Mouse (Mus musculus) B cell, adult 2 months (primary cell): ENCODE data around the gene Edc3.
"Not testable (repeated sequence)": the region's sequence is repeated elsewhere in the genome, so short reads cannot be mapped to it uniquely, and the experiment has no call there.

Experiments
- DNase-seq, 2 experiments: peaks; one replicate each; pipeline ENCODE4 v3.0.0; 2022

The Edc3 gene

DNA sequence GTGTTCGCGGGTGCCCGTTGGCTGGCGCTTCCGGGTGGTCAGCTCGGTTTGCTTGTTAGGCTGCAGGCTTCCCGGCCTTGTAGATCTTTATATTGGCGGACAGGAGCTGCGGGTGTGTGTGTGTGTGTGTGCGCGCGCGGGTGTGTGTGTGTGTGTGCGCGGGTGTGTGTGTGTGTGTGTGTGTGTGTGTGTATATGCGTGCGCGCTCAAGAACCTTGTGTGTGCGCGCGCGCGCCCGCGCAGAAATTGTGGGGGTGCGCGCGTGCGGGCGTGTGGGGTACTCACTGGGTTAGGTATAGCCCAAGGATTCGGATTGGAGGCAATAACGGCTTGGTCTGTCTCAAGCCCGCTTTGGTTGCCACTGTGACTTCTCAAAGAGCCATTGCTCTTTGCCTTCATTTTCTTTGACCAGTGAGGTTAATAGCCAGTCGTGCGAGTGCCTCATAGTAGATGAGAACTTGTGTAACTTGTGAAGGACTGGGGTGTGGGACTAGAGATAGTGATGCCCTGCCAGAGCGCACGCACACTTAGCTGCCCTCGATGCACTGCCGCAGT, 457 bp downstream of the Edc3 start:
- DNase-seq: no peak

DNA sequence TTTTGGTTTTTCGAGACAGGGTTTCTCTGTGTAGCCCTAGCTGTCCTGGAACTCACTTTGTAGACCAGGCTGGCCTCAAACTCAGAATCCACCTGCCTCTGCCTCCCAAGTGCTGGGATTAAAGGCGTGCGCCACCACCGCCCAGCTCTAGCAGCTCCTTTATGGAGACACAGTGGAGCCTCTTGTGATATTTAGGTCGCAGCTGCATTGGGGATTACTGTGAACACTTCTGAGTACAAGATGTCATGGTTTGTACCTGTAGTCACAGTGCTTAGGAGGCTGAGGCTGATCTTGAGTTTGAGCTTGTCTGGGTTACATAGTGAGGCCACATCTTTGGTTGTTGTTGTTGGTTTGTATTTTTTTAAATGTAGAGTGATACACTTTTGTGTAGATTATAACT, 1.9 kb downstream of the Edc3 start:
- not testable (repeated sequence) for DNase-seq

DNA sequence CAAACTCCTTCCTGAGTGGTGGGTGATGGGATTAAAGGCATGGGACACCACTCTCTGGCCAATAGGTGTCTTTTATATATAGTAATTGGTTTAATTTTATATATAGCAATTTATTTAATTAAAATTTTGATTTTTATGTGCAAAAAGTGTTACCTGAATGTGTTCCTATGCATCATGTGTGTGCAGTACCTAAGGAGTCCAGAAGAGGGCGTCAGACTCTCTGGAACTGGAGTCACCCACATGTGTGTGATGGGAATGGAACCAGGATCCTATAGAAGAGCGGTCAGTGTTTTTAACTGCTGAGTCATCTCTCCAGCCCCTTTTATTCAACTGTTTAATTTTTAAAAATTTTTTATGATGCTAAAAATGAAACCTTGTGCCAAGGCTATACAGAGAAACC, 3.9 kb downstream of the Edc3 start:
- peak; percentile 36 to 42 for DNase-seq

DNA sequence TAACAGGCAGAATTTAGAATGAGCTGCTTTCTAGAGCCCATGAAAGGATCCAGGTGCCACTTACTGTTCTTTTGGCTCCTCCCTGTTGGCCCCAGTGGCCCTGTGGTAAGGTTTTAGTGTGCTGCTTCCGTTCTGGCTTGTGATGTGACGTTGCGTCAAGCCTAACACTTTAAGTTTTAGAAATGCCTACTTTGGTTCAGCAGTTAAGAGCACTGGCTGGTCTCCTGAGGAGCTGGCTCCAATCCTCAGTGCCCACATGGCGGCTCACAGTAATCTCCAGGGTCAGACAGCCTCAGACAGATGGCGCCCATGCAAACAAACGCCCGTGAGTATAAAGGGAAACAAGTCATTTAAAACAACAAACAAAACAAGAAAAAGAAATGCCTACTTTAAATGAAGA, 10.1 kb downstream of the Edc3 start:
- no peak for DNase-seq

DNA sequence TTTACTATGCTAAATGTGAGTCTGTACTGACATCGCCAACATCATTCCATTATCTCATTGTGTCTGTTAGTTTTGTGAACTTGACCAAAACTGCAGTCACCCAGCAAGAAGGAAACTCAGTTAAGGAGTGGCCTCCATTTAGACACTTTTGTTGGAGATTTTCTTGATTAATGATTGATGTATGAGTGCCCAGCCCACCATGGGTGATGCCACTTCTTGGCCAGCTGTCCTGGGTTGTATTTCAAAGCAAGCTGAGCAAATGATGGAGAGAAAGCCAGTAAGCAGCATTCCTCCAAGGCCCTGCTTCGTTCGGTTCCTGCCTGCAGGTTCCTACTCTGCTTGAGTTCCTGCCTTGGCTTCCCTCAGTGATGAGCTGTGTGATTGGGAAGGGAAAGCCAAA, 12.4 kb downstream of the Edc3 start:
- DNase-seq: no peak

DNA sequence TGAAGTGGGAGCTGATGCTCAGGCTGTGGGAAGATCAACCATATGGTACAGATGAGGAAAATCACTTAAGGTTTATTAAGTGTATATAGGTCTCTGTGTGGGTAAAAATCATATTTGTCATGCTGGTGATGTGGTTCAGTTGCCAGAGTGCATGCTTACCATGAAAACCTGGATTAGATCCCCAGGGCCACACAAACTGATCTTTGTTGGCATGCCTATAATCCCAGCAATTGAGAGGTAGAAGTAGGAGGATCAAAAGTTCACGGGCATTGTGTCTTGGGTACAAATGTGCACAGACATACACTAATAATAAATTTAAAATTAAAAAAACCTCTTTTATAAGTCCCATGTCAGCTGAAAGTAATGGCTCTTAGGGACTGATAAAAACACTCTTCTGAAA, 14.0 kb downstream of the Edc3 start:
- DNase-seq: no peak

DNA sequence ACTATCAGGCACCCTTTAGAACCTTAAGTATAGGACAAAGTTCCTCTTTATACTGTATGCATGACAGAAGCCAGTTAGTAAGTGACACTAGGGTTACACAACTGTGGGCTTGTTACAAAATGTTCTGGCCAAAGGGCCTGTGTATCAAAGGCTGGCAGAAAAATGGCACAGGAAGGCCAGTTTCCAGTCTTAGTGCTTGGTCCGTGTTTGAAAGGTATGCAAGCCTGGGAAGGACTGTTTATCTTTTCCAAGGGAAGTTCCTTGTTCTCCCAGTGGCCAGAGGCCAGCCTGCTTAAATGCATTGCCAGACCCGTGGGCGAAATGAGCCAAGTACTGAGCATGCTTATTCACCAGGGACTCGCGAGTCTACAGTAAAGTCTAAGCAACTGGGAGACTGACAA, 15.0 kb downstream of the Edc3 start:
- no peak for DNase-seq

DNA sequence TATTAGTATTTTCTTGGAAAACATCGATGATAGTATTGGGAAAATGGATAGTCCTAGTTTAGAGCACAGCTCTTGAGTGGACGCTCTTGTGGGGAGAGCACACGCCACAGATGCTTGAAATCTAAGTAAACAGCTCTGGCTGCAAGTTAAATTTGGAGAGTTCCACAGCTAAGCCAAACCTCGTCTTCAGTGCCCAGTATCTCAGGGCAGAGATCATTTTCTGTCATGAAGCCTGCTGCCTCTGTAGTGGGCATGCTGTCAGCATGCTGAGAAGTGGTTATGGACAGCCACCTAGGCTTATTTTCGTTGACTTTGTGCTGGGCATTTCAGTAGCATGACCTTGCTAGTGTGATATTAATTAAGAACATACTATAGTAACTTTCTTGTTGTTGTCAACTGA, 15.5 kb downstream of the Edc3 start:
- DNase-seq: no peak

DNA sequence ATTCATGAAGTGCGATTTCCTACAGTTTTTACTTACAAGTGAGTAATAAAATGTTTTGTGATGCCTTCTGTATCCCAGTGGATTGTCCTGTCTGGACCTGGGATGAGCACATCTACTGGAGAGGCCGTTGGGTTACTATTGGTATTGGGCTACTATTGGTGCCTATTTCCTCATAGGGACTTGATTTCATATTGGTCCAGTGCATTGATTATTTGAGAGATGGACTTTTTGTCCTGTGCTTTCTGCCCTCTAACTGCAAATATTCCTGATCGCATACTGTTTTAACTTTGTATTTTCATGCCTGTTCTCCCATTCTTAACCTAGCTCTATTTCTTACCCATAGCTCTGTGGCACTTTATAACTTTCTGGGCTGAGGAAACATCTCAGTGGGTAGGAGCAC, 16.4 kb downstream of the Edc3 start:
- no peak for DNase-seq

DNA sequence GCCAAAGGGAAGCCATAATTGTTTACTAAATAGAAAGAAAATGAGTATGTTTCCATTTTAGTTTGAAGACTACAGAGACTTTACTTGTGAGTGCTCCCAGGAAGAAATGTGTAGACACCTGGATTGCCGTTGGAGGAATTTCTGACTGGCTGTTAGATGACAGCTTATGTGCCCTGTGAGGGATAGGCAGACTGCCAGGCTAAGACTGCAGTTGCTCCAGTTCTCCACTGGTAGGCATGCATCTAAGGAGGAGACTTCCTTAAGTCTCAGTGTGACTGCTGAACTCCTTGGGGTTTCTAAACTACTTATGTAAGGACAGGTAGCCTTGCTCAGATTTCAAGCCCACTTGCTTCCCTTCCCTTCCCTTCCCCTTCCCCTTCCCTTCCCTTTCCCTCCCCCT, 20.0 kb downstream of the Edc3 start:
- no peak for DNase-seq

DNA sequence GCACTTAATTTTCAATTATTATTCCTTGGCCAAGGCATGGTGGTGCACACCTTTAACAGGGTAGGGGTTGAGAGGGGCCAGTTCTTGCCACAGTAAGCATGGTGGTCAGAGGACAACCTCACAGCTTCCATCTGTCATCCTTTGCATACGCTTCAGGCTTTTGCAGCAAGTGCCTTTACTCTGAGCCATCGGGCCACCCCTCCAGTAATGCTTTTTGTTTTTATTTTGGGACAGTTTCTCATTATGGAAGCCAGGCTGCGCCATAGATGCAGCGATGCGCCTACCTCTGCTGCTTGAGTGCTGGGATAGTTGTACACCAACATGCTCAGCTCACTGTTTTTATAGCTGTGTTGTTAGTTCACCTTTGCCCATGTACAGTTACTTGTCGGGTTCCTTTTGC, 25.3 kb downstream of the Edc3 start:
- no peak for DNase-seq

DNA sequence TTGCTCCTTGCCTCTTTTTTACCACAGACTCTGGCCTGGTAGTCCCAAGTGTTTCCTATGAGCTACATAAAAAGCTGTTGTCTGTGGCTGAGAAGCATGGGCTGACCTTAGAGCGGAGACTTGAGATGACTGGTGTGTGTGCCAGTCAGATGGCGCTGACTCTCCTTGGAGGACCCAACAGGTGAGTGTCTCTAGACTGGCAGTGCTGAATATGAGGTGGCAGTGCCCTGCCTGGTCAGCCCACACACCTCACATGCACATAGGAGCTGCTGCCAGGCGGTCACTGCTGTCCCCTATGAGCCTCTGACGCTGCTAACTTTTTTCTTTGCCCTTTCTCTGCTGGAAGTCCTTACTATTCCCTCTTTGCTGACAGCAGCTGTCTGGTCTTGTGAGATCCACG, 31.5 kb downstream of the Edc3 start:
- no peak for DNase-seq

DNA sequence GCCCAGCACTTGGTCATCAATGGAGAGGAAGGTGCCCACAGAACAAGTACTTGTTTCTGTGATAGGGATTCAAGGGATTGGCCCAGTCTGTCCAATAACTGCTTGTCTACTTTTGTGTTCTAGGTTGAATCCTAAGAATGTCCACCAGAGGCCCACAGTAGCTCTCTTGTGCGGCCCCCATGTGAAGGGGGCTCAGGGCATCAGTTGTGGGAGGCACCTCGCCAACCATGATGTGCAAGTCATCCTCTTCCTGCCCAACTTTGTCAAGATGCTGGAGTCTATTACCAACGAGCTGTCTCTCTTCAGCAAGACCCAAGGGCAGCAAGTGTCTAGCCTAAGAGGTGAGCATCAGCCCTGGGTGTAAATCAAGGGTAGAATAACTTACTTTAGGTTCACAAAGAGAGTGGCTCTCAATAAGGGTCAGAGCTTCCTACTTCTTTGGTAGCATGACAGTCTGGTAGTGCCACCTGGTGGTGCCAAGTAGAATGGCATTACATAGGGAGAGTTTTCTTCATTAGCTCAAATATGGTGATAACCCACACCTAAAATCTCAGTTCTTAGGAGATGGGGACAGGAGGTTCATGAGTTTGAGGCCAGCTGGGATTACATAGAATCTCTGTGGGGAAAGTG, 36.2 kb downstream of the Edc3 start:
- peak; percentile 78 to 79 for DNase-seq

DNA sequence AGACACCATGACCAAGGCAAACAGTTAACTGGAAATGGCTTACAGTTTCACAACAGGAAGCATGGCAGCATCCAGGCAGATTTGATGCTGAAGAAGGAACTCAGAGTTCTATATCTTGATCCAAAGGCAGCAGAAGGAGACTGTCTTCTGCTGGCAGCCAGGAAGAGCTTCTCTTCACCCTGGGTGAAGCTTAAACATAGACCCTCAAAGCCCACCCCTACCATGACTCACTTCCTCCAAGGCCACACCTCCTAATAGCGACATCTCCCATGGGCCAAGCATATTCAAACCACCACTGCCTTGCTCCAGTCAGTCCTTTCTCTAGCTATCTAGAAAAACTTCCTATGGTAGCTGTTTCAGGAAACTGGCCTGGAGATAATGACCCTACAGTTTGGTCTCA, 38.7 kb downstream of the Edc3 start:
- no peak for DNase-seq

DNA sequence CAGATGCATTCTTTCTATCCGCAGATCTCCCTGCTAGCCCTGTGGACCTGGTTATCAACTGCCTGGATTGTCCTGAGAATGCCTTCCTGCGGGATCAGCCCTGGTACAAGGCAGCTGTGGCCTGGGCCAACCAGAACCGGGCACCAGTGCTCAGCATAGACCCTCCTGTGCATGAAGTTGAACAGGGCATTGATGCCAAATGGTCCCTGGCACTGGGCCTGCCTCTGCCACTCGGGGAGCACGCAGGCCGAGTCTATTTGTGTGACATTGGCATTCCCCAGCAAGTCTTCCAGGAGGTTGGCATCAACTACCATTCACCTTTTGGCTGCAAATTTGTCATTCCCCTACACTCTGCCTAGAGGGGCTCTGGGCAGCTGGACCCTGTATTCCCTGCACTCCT, 39.8 kb downstream of the Edc3 start:
- no peak for DNase-seq

DNA sequence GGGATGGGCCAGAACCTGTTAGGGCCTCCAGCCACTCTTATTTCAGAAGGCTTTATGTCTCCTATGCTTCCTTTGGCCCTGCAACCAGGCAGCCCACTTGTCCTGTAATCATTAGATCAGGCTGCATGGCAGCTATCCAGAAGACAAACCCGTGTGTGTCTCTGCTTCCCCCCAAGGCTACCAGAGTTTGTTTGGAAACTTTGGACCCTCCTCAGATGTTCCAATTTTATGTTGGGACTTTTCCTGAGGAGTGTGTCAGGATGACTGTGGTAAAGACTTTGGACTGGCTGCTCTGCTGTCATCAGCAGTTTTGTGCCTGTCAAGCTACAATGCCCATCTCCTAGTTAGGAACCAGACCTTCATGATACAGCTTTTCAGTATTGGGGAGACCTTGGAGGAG, 40.5 kb downstream of the Edc3 start:
- DNase-seq: no peak

DNA sequence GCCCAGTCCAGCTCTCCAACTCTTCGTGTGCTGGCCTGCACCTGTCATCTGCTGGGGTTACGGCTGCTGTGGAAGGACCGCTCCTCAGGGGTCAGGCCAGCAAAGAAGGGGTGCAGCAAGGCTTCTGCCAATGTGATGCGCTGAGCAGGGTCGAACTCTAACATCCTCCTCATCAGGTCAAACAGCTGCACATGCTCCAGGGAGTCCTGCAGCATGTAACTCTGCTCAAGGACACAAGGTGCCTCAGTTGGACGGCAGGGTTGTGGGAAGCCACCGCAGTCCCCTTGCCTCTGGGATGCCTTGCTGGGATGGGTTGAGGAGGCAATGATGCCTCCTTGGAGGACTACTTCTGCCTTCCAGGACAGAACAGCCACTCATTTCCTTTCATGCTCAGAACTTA, 42.6 kb downstream of the Edc3 start:
- DNase-seq: no peak

DNA sequence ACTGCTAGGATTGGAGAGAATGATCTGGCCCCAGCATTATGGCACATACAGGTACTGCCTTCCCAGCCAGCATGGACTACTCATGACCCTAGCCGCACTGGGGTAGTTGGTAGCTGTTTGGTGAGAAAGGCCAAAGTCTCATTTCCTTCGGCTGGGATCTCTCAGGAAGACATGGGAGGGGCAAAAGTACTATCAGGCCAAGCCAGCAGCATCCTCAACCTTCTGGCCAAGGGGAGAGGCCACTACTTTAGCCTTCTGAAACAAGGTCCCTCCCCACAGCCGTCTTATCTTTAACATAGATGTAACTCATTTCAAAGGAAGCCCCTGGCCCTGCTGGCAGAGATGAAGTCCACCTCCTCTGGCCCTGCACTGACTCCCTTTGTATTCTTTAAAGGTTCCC, 49.2 kb downstream of the Edc3 start:
- no peak for DNase-seq

DNA sequence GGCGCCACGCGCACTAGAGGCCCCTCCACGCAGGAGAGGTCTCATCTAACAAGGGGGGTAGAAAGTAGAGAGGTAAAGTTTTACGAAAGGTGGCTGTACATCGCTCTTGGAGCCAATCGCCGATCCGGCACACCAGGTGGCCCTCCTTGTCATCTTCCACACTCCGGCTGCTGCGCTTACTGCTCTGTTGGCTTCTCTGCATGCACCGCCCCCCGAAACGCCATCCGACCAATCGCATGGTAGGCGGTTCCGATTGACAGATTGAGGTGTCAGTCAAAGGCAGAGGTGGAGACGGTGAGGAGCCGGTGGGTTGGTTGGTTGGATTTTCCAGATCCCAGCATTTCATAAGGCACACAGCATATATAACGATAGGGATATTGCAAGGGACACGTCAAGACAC, 50.2 kb downstream of the Edc3 start:
- no peak for DNase-seq

DNA sequence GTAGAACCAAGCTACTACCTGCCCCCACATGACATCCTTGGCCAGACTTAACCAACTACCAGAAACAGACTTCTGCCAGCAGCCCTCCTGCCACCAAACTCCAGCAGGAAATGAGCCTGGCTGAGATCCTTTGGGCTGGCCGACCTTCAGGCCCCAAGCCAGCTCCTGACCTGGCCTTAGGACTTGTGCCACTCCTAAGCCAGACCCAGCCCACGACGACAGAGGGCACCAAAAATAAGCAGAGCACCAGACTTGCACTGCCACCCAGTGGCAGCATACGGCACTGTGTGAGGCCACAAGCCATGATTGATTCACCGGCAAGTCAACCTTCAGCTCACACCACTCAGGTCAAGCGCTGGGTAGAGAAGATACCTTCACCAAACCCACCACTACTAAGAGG, 50.9 kb downstream of the Edc3 start:
- DNase-seq: peak; percentile 78

DNA sequence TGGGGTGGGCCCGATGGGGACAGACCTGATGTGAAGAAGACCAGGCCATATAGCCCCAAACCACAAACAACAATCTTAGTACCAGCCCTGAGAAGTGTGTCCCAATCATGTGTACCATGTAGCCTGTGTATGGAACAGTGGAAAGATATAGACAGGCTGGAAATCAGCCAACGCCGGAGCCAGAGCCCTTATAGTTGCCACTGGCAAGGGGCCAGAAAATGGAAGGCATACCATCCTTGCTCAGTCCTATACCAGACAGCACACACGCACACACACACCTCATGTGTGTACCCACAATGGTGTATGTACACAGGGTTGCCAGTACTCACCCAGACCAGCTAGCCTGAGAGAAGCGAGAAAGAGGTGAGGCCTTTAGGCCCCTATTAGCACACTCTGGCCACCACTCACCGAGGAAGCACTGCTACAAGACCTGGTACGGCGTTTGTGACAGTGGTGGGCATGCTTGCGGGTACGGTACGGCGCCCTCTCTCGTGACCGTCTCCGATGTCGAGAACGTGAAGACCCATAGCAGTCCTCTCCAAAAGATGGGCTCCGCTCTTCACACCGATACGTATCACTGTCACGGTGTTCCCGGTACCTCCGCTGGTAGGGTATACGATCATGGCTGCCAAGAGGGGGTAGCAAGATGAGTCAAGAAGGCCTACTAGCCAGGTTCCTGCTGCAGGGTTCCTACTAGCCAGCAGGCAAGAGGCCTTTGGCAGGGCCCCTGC, 52.2 kb downstream of the Edc3 start:
- DNase-seq: no peak

DNA sequence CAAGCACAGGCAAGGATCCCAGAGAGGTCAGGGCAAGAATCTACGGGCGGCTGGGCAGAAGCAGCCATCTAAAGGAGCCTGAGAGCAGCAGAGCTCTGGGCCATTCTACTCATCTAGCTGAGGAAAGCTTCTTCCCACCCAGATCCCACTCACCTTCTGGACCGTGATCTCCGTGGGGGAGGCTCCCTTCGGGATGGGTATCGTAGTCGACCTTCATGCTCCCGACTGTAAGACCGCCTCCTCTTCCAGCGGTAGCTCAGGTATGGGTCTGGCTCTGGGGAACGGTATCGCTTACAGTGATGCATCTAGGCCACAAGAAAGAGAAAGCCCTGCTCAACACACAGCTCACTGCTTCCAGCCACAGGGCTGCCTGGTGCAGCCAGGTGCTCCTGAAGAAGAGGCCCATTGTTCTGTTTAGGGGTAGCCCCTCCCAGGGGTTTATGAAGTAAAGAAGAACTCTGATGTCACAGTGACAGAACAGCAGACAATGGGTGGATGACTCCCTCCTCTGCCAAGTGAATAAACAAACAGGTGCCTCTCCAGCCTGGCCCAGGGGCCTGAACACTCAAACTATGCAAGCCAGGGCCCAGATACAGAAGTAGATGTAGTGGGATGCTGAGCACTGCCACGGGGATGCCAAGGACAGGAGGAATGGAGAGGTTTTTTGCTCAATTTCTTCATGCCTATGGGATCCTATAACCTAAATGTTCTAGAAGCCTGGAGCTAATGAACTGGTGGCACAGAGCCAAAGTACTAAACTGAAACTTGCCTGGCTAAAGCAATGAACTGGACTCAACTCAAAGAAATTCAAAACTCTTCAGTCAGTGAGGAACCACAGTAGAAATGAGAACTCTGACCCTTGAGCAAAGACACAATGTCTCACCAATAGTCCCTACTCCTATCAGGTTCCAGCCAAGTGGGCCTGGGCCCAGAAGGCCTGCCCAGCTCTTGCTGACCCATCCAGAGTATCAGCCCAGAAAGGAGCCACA, 53.5 kb downstream of the Edc3 start:
- DNase-seq: no peak

DNA sequence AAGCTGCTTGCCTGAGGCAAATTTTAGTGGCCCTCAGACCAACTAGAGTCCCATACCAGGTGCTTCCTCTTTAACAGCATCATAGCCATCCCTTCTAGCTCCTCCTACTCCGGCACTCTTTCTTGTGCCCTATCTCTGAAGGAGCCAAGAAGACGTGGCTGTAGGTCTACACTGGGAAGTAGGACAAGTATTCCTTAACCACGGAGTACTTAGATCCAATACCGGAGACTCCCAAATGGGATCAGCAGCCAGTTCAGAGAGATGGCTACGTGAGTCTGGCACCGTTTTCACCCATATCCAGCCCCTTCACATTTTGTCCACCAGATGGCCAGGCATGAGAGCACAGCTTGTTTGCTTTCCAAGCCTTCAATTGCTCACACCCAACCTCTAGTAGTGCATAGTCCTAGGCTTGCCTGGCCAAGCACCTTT, 54.2 kb downstream of the Edc3 start:
- DNase-seq: peak; percentile 70 to 72
